Mouse (Mus musculus) ES-Bruce4 (cell line): ENCODE results near the gene Olfr1564. TPM values are rescaled to one million over a fixed set of nuclear protein-coding genes. Genes with fewer than 3 reads are reported as not detected.
"Not testable (repeated sequence)": the region's sequence is repeated elsewhere in the genome, so short reads cannot be mapped to it uniquely, and the experiment has no call there.

Experiments
- H3K27ac ChIP-seq: 2 replicates; pipeline ENCODE4 v1.5.1; 2012; ENCODE audit warnings: low read length, inconsistent platforms; ENCODE audit not compliant: insufficient read depth
- H3K27me3 ChIP-seq: 2 replicates; pipeline ENCODE4 v1.6.1; 2012; ENCODE audit warnings: mild to moderate bottlenecking, low read length, inconsistent platforms; ENCODE audit not compliant: control insufficient read depth, poor library complexity, insufficient read depth, severe bottlenecking
- H3K36me3 ChIP-seq: 2 replicates; pipeline ENCODE4 v1.6.1; 2012; ENCODE audit warnings: inconsistent platforms, mild to moderate bottlenecking, low read length, moderate library complexity; ENCODE audit not compliant: control insufficient read depth, poor library complexity, insufficient read depth, severe bottlenecking
- H3K4me1 ChIP-seq: one replicate; pipeline ENCODE4 v1.8.1; 2011; ENCODE audit warnings: low read length; ENCODE audit not compliant: control insufficient read depth, insufficient read depth
- H3K4me3 ChIP-seq: 2 replicates; pipeline ENCODE4 v1.5.1; 2011; ENCODE audit warnings: low read depth, mild to moderate bottlenecking, low read length
- H3K9ac ChIP-seq: 2 replicates; pipeline ENCODE4 v1.6.1; 2012; ENCODE audit warnings: low read depth, mild to moderate bottlenecking, inconsistent platforms; ENCODE audit not compliant: poor library complexity, severe bottlenecking
- H3K9me3 ChIP-seq: replicated peaks from 2 replicates; pipeline ENCODE4 v1.6.1; 2012; ENCODE audit warnings: mild to moderate bottlenecking, low read length, inconsistent platforms; ENCODE audit not compliant: control insufficient read depth, poor library complexity, insufficient read depth, severe bottlenecking
- CTCF ChIP-seq: IDR thresholded peaks from one replicate; pipeline ENCODE4 v1.8.1; 2011; ENCODE audit warnings: low read depth, low read length
- EP300 ChIP-seq: IDR thresholded peaks from 2 replicates; pipeline ENCODE4 v1.6.1; 2011; ENCODE audit warnings: low read depth, low read length; ENCODE audit not compliant: insufficient read depth
- POLR2A ChIP-seq: IDR thresholded peaks from one replicate; pipeline ENCODE4 v1.8.1; 2011; ENCODE audit warnings: low read length; ENCODE audit not compliant: insufficient read depth
- polyA plus RNA-seq: library from polyadenylated mRNA; stranded (reverse); fragments of >200 nt; gene quantifications from 2 replicates; pipeline ENCODE4 v1.2.4, GENCODE M21; 2011; ENCODE audit warnings: low read depth; ENCODE audit not compliant: missing spikeins, insufficient read depth, insufficient read length

Gene Olfr1564
- polyA plus RNA-seq: 0.43 and 0.52 TPM in 2 replicates

DNA sequence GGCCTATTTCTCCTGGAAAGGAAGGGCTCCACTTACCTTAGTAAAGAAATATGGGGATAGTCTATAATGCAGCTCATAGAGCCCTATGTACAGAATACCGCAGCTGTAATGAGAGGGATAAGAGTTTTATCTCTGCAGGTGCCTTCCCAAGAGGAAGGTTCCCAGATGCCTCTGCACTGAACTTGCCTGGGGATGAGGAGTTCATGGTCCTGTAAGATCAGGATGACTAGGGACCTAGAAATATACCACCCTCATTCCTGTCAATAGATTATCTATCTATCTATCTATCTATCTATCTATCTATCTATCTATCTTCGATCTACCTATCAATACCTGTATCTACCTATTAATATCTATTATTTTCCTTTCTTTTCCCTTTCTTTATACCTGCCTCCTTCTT lies at the start of gene Olfr1564:
Gene Olfr1564 (minus strand): TSS at position 101 of the 400 bp plus-strand sequence.
- H3K27ac ChIP-seq: no peak within 1 kb of the TSS
- TF ChIP-seq EP300 (no peak), CTCF (no peak), POLR2A (no peak)
- no peaks in the 10 kb centered on the region for H3K27me3 ChIP-seq
- H3K9ac ChIP-seq: no peak within 1 kb of the TSS
- no peaks in the 10 kb centered on the region for H3K4me1 ChIP-seq
- no peaks in the 10 kb centered on the region for H3K36me3 ChIP-seq
- H3K4me3 ChIP-seq: no peak within 1 kb of the TSS
- H3K9me3 ChIP-seq: no peaks in the 10 kb centered on the region

- H3K9me3 ChIP-seq: no peaks in the 10 kb centered on the region
- H3K36me3 ChIP-seq: no peaks in the 10 kb centered on the region
- TF ChIP-seq CTCF (no peak), POLR2A (no peak), EP300 (no peak)
- no peaks in the 10 kb centered on the region for H3K27me3 ChIP-seq
- H3K4me3 ChIP-seq: no peak overlapping the region
- H3K9ac ChIP-seq: no peak overlapping the region
- H3K4me1 ChIP-seq: no peaks in the 10 kb centered on the region
- no peak overlapping the region for H3K27ac ChIP-seq
Measured at GRCm38 (mm10) chr17:33268907-33269306, 47.4 kb upstream of the Olfr1564 start.

DNA sequence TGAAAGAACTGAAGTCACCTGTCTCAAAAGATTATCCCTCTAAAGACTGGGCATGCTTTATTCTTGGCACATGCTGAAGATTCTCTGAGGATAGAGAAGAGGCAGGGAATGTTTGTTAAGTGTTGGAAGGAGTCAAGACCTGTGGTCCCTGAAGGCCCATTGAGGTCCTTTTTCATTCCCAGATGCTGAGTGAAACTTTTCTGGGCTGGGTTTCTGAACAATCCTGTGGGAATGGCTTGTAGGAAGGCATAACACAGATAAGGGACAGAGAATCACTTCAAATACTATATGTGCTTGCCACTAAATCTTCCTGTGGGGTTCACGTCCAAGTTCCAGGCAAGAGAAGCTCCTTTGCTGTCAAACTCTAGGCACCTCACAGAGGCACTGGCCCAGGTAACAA lies 42.9 kb upstream of the Olfr1564 start, which contains the start of gene Olfr63:
Gene Olfr63 (plus strand): TSS at position 301 of the 400 bp plus-strand sequence.
- no peaks in the 10 kb centered on the region for H3K36me3 ChIP-seq
- H3K27ac ChIP-seq: no peak within 1 kb of the TSS
- no peak for TF ChIP-seq CTCF
- TF ChIP-seq EP300: no peak
- TF ChIP-seq POLR2A: no peak
- no peaks in the 10 kb centered on the region for H3K9me3 ChIP-seq
- H3K4me1 ChIP-seq: no peaks in the 10 kb centered on the region
- H3K27me3 ChIP-seq: no peaks in the 10 kb centered on the region
- no peak within 1 kb of the TSS for H3K9ac ChIP-seq
- H3K4me3 ChIP-seq: no peak within 1 kb of the TSS

GRCm38 (mm10) chr17:33255319-33255657 lies 33.8 kb upstream of the Olfr1564 start:
- not testable (repeated sequence) for H3K4me3 ChIP-seq, H3K9me3 ChIP-seq, H3K36me3 ChIP-seq, H3K9ac ChIP-seq, H3K27ac ChIP-seq, H3K4me1 ChIP-seq, H3K27me3 ChIP-seq

GRCm38 (mm10) chr17:33254530-33255318 lies 33.2 kb upstream of the Olfr1564 start, which contains the start of gene Zfp955a:
Zfp955a (minus strand) TSS chr17:33255145.
- H3K27me3 ChIP-seq, H3K4me3 ChIP-seq, H3K4me1 ChIP-seq, H3K9me3 ChIP-seq, H3K36me3 ChIP-seq, H3K9ac ChIP-seq, H3K27ac ChIP-seq: not testable (repeated sequence)

GRCm38 (mm10) chr17:33236646-33237045 lies 15.2 kb upstream of the Olfr1564 start:
- H3K27me3 ChIP-seq, H3K4me1 ChIP-seq, H3K9me3 ChIP-seq: not testable (repeated sequence)

DNA sequence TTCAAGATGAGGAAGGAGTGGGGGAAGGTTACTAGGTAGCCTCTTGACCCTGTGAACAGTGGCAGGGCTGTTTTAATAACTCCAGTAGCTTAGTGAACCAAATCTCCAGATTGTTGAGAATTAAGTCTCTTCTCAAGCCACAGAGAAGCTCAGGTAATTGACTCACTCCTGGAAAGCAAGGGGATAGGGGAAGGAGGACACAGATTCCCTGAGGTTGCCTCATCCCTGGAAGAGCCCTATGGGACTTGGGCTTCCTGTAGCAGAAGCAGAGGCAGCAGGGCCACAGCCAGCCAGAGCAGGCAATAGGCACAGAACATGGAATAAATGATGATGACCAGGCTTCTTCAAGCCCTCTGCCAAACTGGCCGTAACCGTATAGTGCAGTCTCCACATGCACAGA lies 30.5 kb downstream of the Olfr1564 start, which contains the start of gene Olfr239:
Gene Olfr239 (plus strand): TSS at position 301 of the 400 bp plus-strand sequence.
- H3K9me3 ChIP-seq, H3K9ac ChIP-seq, H3K27ac ChIP-seq, H3K27me3 ChIP-seq, H3K36me3 ChIP-seq, H3K4me3 ChIP-seq, H3K4me1 ChIP-seq: not testable (repeated sequence)

More at GRCm38 (mm10) chr17:33236646-33237045, 15.2 kb upstream of the Olfr1564 start:
- not testable (repeated sequence) for H3K36me3 ChIP-seq, H3K4me3 ChIP-seq, H3K9ac ChIP-seq, H3K27ac ChIP-seq

DNA sequence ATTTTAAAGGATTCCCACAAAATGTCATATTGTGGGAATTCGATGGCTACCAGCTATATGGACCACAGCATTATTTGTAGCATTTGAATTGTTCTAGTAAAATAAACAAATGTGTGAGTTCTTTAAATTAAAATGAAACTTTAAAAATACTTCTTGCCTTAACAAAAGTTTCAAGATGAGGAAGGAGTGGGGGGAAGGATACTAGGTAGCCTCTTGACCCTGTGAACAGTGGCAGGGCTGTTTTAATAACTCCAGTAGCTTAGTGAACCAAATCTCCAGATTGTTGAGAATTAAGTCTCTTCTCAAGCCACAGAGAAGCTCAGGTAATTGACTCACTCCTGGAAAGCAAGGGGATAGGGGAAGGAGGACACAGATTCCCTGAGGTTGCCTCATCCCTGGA lies 53.3 kb downstream of the Olfr1564 start, which contains the start of gene Olfr55:
Gene Olfr55 (plus strand): TSS at position 301 of the 400 bp plus-strand sequence.
- H3K36me3 ChIP-seq, H3K27me3 ChIP-seq, H3K9ac ChIP-seq, H3K4me3 ChIP-seq, H3K27ac ChIP-seq, H3K9me3 ChIP-seq, H3K4me1 ChIP-seq: not testable (repeated sequence)
